9 mouse cellular contexts compared by ENCODE assay signal in the genomic region with DNA sequence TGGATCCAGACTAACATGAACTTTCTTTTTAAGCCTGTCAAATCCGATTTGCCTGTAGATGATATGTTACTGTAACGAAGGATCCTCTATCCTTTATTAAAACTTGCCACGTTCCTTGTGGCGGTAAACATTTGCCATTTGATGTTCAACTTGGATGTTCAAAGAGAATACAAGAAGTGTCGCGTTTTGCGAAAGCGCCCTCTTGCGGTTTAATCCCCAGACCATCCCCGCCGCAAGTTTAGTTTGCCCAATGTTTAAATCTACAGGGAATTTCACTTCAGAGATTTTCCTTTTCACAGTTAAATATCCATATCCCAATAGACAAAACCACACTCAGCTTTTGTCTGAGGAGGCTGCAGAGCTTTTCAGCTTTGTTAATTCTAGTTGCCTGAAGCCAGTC. TPM values are rescaled to one million over a fixed set of nuclear protein-coding genes. Genes with fewer than 3 reads are reported as not detected.
DNase-seq lines count a peak whose midpoint lies in the region; ATAC-seq and TF ChIP-seq lines count a peak whose summit lies in the region.
"Had no signal": no experiment of that assay in that cellular context is flagged by ENCODE, and none has a peak within 500 bp of the region (broad histone marks: within the 10 kb centered on the region; RNA-seq: fewer than 3 reads in every experiment).

No protein-coding gene starts in this region.

- H3K9ac ChIP-seq in forebrain, embryonic 15.5 days (replicated peaks): no peak overlapping the region

- H3K4me3 ChIP-seq in forebrain, embryonic 10.5 days: no peak overlapping the region
- H3K4me3 ChIP-seq in forebrain, embryonic 15.5 days: no peak overlapping the region
- H3K4me3 ChIP-seq in testis, adult 2 months (ENCODE audit: control insufficient read depth, low read depth, low read length): no peak overlapping the region

- no peak overlapping the region for H3K27ac ChIP-seq in forebrain, embryonic 10.5 days
- H3K27ac ChIP-seq in forebrain, embryonic 15.5 days (replicated peaks): no peak overlapping the region
- H3K27ac ChIP-seq in testis, adult 2 months (ENCODE audit: control insufficient read depth, insufficient read depth, low read depth, low read length): no peak overlapping the region
- H3K27ac ChIP-seq: macrophage had no signal

- 0 out of 2 replicates have a peak, but pooled peaks have one; percentile 25 for TF ChIP-seq CTCF in testis, adult 2 months (IDR thresholded peaks at IDR 0.05; ENCODE audit: control insufficient read depth, insufficient read depth, insufficient replicate concordance, low read depth, low read length)

- no peak for TF ChIP-seq POLR2A in testis, adult 2 months (IDR thresholded peaks at IDR 0.05; ENCODE audit: control insufficient read depth, low read depth, low read length)

- H3K4me1 ChIP-seq in forebrain, embryonic 10.5 days: no peaks in the 10 kb centered on the region
- H3K4me1 ChIP-seq in forebrain, embryonic 15.5 days: no peaks in the 10 kb centered on the region
- no peaks in the 10 kb centered on the region for H3K4me1 ChIP-seq in testis, adult 2 months (ENCODE audit: control insufficient read depth, insufficient read depth, low read length)

- no peaks in the 10 kb centered on the region for H3K27me3 ChIP-seq in forebrain, embryonic 10.5 days (ENCODE audit: poor library complexity, severe bottlenecking)
- H3K27me3 ChIP-seq in forebrain, embryonic 15.5 days: no peaks in the 10 kb centered on the region
- no peaks in the 10 kb centered on the region for H3K27me3 ChIP-seq in testis, adult 2 months (ENCODE audit: control insufficient read depth, insufficient read depth, low read length)

- DNase-seq in forebrain, embryonic 10.5 days (ENCODE audit: extremely low spot score, low spot score): peak; percentile 29
- no peak for DNase-seq in testis, postnatal 14 days (ENCODE audit: low spot score)
- peak; percentile 13 for DNase-seq in fibroblast of lung, adult 2 months (ENCODE audit: low read depth)
- peak; percentile 15 to 38 for DNase-seq in layer of hippocampus, postnatal 14 days (ENCODE audit: low spot score in 2 of 2)
- DNase-seq in mesoderm, embryonic 11.5 days (ENCODE audit: low read depth, low spot score): peak; percentile 26
- DNase-seq in yolk sac, embryonic 10.5 days (ENCODE audit: low spot score): no peak

- H3K9me3 ChIP-seq in forebrain, embryonic 10.5 days: no peaks in the 10 kb centered on the region
- no peaks in the 10 kb centered on the region for H3K9me3 ChIP-seq in forebrain, embryonic 15.5 days

- no peaks in the 10 kb centered on the region for H3K36me3 ChIP-seq in forebrain, embryonic 10.5 days (replicated peaks)
- no peaks in the 10 kb centered on the region for H3K36me3 ChIP-seq in forebrain, embryonic 15.5 days
- no peaks in the 10 kb centered on the region for H3K36me3 ChIP-seq in testis, adult 2 months (ENCODE audit: control insufficient read depth, insufficient read depth, low read length)

- no peak overlapping the region for H3K4me2 ChIP-seq in forebrain, embryonic 15.5 days (replicated peaks)

- 26% methylated on average over 11 of the region's 11 CpGs for WGBS in forebrain, embryonic 10.5 days
- 19% methylated on average over 11 of the region's 11 CpGs for WGBS in forebrain, embryonic 15.5 days

- ATAC-seq in forebrain, embryonic 15.5 days (replicated peaks): no peak

RNA-seq across cellular contexts. Expression of gene Sgms2, which starts 33.6 kb away (rescaled TPM):
- 0.97 and 1.0 TPM in 2 replicates for polyA plus RNA-seq in forebrain, embryonic 10.5 days (2016; fragmentation: Nextera tagmentation; extraction: Ambion mirVana)
- 0.47 and 1.1 TPM in 2 replicates for polyA plus RNA-seq in forebrain, embryonic 15.5 days (2015; fragmentation: Nextera tagmentation; extraction: Ambion mirVana)
- 37.1 and 48.2 TPM in 2 replicates for polyA plus RNA-seq in testis, adult 2 months (2012; rRNA removed)
- total RNA-seq in layer of hippocampus, postnatal 14 days (2021): 1 to 10 TPM; 4.3 to 6.0 TPM

RNA-seq across cellular contexts. Expression of gene Papss1, which starts 39.8 kb away (rescaled TPM):
- polyA plus RNA-seq in forebrain, embryonic 10.5 days (2016; fragmentation: Nextera tagmentation; extraction: Ambion mirVana): 61.1 and 63.1 TPM in 2 replicates
- 123 and 126 TPM in 2 replicates for polyA plus RNA-seq in forebrain, embryonic 15.5 days (2015; fragmentation: Nextera tagmentation; extraction: Ambion mirVana)
- 5.7 and 8.5 TPM in 2 replicates for polyA plus RNA-seq in testis, adult 2 months (2012; rRNA removed)
- 10 to 100 TPM; 78.7 to 83.7 TPM for total RNA-seq in layer of hippocampus, postnatal 14 days (2021)

Comparison
In these comparisons a context has a peak if more than half of its experiments do, and no peak if none do; other contexts are left out.
1. DNase-seq: peak in forebrain, embryonic 10.5 days (single experiment), fibroblast of lung, adult 2 months (single experiment), layer of hippocampus, postnatal 14 days (2 of 2) and mesoderm, embryonic 11.5 days (single experiment); none in testis, postnatal 14 days (single experiment) and yolk sac, embryonic 10.5 days (single experiment).
2. RNA of gene Sgms2, which starts 33.6 kb away (polyA plus RNA-seq): 37.1 to 48.2 TPM in testis, adult 2 months; 0.47 to 1.1 TPM in forebrain, embryonic 15.5 days and 0.97 to 1.0 TPM in forebrain, embryonic 10.5 days; every median in the first group is over 10 times any median in the second.